In the genomic region with DNA sequence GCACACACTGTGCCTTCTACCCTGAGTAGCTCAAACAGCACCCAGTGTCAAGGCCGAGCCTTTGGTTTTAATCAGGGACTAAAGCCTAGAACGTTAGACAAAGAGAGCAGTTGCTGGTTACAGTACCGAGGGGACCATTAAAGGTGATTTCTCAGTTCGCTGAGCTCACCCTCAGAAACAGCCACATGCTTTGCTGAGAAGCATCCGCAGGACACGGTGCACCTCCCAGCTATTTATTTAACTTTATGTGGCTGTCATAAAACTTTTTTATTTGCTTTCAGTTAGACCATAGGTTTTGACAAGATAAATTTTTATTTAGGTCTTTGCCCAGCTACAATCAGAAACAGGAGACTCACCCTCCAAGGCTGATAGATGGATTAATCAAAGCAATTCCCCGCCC, we compare ENCODE assay signal across 26 mouse cellular contexts.
DNase-seq lines count a peak whose midpoint lies in the region; ATAC-seq and TF ChIP-seq lines count a peak whose summit lies in the region.
"Had no signal": no experiment of that assay in that cellular context is flagged by ENCODE, and none has a peak within 500 bp of the region (broad histone marks: within the 10 kb centered on the region; RNA-seq: fewer than 3 reads in every experiment).

No protein-coding gene starts in this region.

- peaks cover 22% of the 10 kb centered on the region for H3K4me1 ChIP-seq in kidney, embryonic 16.5 days (ENCODE audit: insufficient read depth, low read length)
- no peaks in the 10 kb centered on the region for H3K4me1 ChIP-seq in kidney, adult 2 months (ENCODE audit: control insufficient read depth, insufficient read depth, low read length)
- H3K4me1 ChIP-seq in stomach, embryonic 15.5 days = peaks cover 6% of the 10 kb centered on the region; the same call in 1 of the 2 replicates
- H3K4me1 ChIP-seq: liver, embryonic 15.5 days; midbrain, embryonic 15.5 days; neural tube, embryonic 12.5 days had no signal

- no peaks in the 10 kb centered on the region for H3K27me3 ChIP-seq in kidney, embryonic 16.5 days (ENCODE audit: insufficient read depth, low read length)
- H3K27me3 ChIP-seq in kidney, adult 2 months (replicated peaks; ENCODE audit: control insufficient read depth, insufficient read depth, low read length) = no peaks in the 10 kb centered on the region
- H3K27me3 ChIP-seq in Patski = no peaks in the 10 kb centered on the region
- H3K27me3 ChIP-seq in stomach, embryonic 15.5 days (replicated peaks) = no peaks in the 10 kb centered on the region
- H3K27me3 ChIP-seq: CH12.LX; embryonic facial prominence, embryonic 12.5 days; heart, embryonic 13.5 days; liver, embryonic 15.5 days; midbrain, embryonic 15.5 days; neural tube, embryonic 12.5 days had no signal

- in situ Hi-C loops in Patski (cut with MboI; ENCODE audit: low pct_unique_long_range_greater_than_20kb) = no loop called here

- TF ChIP-seq CTCF in kidney, adult 2 months (conservative IDR thresholded peaks at IDR 0.05; ENCODE audit: insufficient read depth, insufficient read length, low read depth, low read length) = no peak
- no peak for TF ChIP-seq CTCF in Patski (IDR thresholded peaks at IDR 0.05)

- ATAC-seq in kidney, embryonic 16.5 days (ENCODE audit: low FRiP score, low TSS enrichment) = peak; percentile 55; the same call in 1 of the 2 replicates
- ATAC-seq in Patski = peak; percentile 31
- no peak for ATAC-seq in stomach, embryonic 15.5 days (ENCODE audit: insufficient read depth, low FRiP score, low read depth)
- ATAC-seq: forebrain, embryonic 16.5 days; hindbrain, embryonic 16.5 days; midbrain, embryonic 15.5 days had no signal

- no peak overlapping the region; the same call in 1 of the 2 replicates for H3K9ac ChIP-seq in kidney, embryonic 16.5 days (replicated peaks; ENCODE audit: low read length)
- no peak overlapping the region for H3K9ac ChIP-seq in stomach, embryonic 15.5 days
- H3K9ac ChIP-seq: embryonic facial prominence, embryonic 12.5 days; heart, embryonic 13.5 days; limb, embryonic 12.5 days; liver, embryonic 15.5 days; lung, embryonic 14.5 days; midbrain, embryonic 15.5 days; neural tube, embryonic 12.5 days had no signal

- no peaks in the 10 kb centered on the region for H3K36me3 ChIP-seq in kidney, embryonic 16.5 days (ENCODE audit: insufficient read depth, low read length)
- H3K36me3 ChIP-seq in kidney, adult 2 months (ENCODE audit: control insufficient read depth, insufficient read depth, low read length) = no peaks in the 10 kb centered on the region
- H3K36me3 ChIP-seq in stomach, embryonic 15.5 days = no peaks in the 10 kb centered on the region
- H3K36me3 ChIP-seq: embryonic facial prominence, embryonic 12.5 days; forebrain, embryonic 10.5 days; heart, embryonic 13.5 days; limb, embryonic 12.5 days; liver, embryonic 15.5 days; midbrain, embryonic 15.5 days; neural tube, embryonic 12.5 days had no signal

- peak; percentile 12 to 16 for DNase-seq in adrenal gland, postnatal 36 days
- DNase-seq in adrenal gland, adult 2 months = no peak
- no peak for DNase-seq in kidney, adult 2 months
- DNase-seq in Patski (ENCODE audit: low read depth, low spot score) = no peak
- DNase-seq in adipocyte (ENCODE audit: low spot score) = no peak
- DNase-seq in frontal cortex, postnatal 14 days (ENCODE audit: low spot score in 2 of 2) = no peak
- DNase-seq: cerebellum, adult 11-12 months; cerebellum, adult 9-11 months; kidney, adult 11 months; retina, postnatal 1 day; right cerebral cortex, postnatal 14 days; thymus, adult 18-20 months; thymus, postnatal 36 days had no signal

- no peak for TF ChIP-seq POLR2A in kidney, adult 2 months (IDR thresholded peaks at IDR 0.05; ENCODE audit: low read depth, low read length)

- H3K4me2 ChIP-seq in kidney, embryonic 16.5 days (replicated peaks; ENCODE audit: low read depth, low read length) = no peak overlapping the region
- H3K4me2 ChIP-seq in stomach, embryonic 15.5 days = no peak overlapping the region
- H3K4me2 ChIP-seq: embryonic facial prominence, embryonic 12.5 days; heart, embryonic 13.5 days; limb, embryonic 12.5 days; liver, embryonic 15.5 days; lung, embryonic 14.5 days; midbrain, embryonic 15.5 days; neural tube, embryonic 12.5 days had no signal

- H3K4me3 ChIP-seq in kidney, embryonic 16.5 days (ENCODE audit: low read length) = no peak overlapping the region
- H3K4me3 ChIP-seq in kidney, adult 2 months (ENCODE audit: insufficient read depth, low read depth, low read length) = no peak overlapping the region
- H3K4me3 ChIP-seq in stomach, embryonic 15.5 days (replicated peaks) = no peak overlapping the region
- H3K4me3 ChIP-seq: embryonic facial prominence, embryonic 12.5 days; forebrain, embryonic 10.5 days; heart, embryonic 13.5 days; limb, embryonic 12.5 days; liver, embryonic 15.5 days; midbrain, embryonic 15.5 days; neural tube, embryonic 12.5 days had no signal

- H3K9me3 ChIP-seq in kidney, embryonic 16.5 days (ENCODE audit: low read length) = 0 out of 2 replicates have a peak, but pooled peaks cover 4% of the 10 kb centered on the region
- no peaks in the 10 kb centered on the region for H3K9me3 ChIP-seq in stomach, embryonic 15.5 days
- H3K9me3 ChIP-seq: embryonic facial prominence, embryonic 12.5 days; heart, embryonic 13.5 days; limb, embryonic 12.5 days; liver, embryonic 15.5 days; midbrain, embryonic 15.5 days; neural tube, embryonic 12.5 days had no signal

- peak overlapping the region; percentile 74 for H3K27ac ChIP-seq in kidney, embryonic 16.5 days (ENCODE audit: low read length)
- H3K27ac ChIP-seq in kidney, adult 2 months (ENCODE audit: insufficient read depth, low read depth, low read length) = no peak overlapping the region
- H3K27ac ChIP-seq in stomach, embryonic 15.5 days = 0 out of 2 replicates have a peak overlapping the region, but pooled peaks have one; percentile 8
- H3K27ac ChIP-seq: embryonic facial prominence, embryonic 12.5 days; forebrain, embryonic 10.5 days; heart, embryonic 13.5 days; liver, embryonic 15.5 days; midbrain, embryonic 15.5 days; neural tube, embryonic 12.5 days had no signal

- POLR2A ChIA-PET in Patski (lab: Charles Lee) = no interaction called here

- CTCF ChIA-PET in Patski (lab: Charles Lee) = interaction anchor here (1.1 to 1.4 kb wide), 3 partner anchors 11 to 24 kb away, joined by 3 to 5 read pairs (median 4); no protein-coding TSS in a partner anchor

- 16% methylated on average over 7 of the region's 7 CpGs for WGBS in kidney, embryonic 16.5 days
- 33% methylated on average over 7 of the region's 7 CpGs for WGBS in kidney, adult 2 months
- 43% methylated on average over 7 of the region's 7 CpGs for WGBS in stomach, embryonic 15.5 days

Comparison
In these comparisons a context has a peak if more than half of its experiments do, and no peak if none do; other contexts are left out.
1. DNase-seq: peak in adrenal gland, postnatal 36 days (2 of 2); none in adrenal gland, adult 2 months (single experiment), kidney, adult 2 months (single experiment), Patski (single experiment), adipocyte (single experiment) and frontal cortex, postnatal 14 days (0 of 2).